Mouse (Mus musculus): ENCODE measurements around the gene C1qtnf9.

GRCm38 (mm10) chr14:60782121-60782656 is 14.3 kb downstream of the C1qtnf9 start:
- TF ChIP-seq CTCF (IDR thresholded peaks at IDR 0.05; ENCODE audit: borderline replicate concordance, insufficient read depth, low read depth, low read length) (no peak), POLR2A (IDR thresholded peaks at IDR 0.05; ENCODE audit: borderline replicate concordance, insufficient read depth, low read length) (no peak)

Data from cerebellum, adult 2 months (tissue).